9 mouse cellular contexts compared by ENCODE assay signal in genomic region chr2:119408278-119408677, GRCm38 (mm10). TPM values are rescaled to one million over a fixed set of nuclear protein-coding genes. Genes with fewer than 3 reads are reported as not detected.
DNase-seq lines count a peak whose midpoint lies in the region; ATAC-seq lines count a peak whose summit lies in the region.
"Had no signal": no experiment of that assay in that cellular context is flagged by ENCODE, and none has a peak within 500 bp of the region (broad histone marks: within the 10 kb centered on the region; RNA-seq: fewer than 3 reads in every experiment).

No protein-coding gene starts in this region.

- H3K9ac ChIP-seq in forebrain, embryonic 14.5 days (ENCODE audit: low read length), result no peak overlapping the region
- H3K9ac ChIP-seq in forebrain, embryonic 11.5 days (ENCODE audit: low read length), result no peak overlapping the region
- no peak overlapping the region for H3K9ac ChIP-seq in lung, embryonic 15.5 days

- H3K27me3 ChIP-seq in forebrain, embryonic 14.5 days (replicated peaks; ENCODE audit: control insufficient read depth, insufficient read depth, low read length), result no peaks in the 10 kb centered on the region
- no peaks in the 10 kb centered on the region for H3K27me3 ChIP-seq in forebrain, embryonic 11.5 days (ENCODE audit: control insufficient read depth, insufficient read depth, low read length)
- no peaks in the 10 kb centered on the region for H3K27me3 ChIP-seq in lung, embryonic 15.5 days

- H3K4me1 ChIP-seq in forebrain, embryonic 14.5 days (ENCODE audit: control insufficient read depth, insufficient read depth, low read length), result no peaks in the 10 kb centered on the region
- no peaks in the 10 kb centered on the region for H3K4me1 ChIP-seq in forebrain, embryonic 11.5 days (replicated peaks; ENCODE audit: control insufficient read depth, insufficient read depth, low read length)
- peaks cover 10% of the 10 kb centered on the region; the same call in 1 of the 2 replicates for H3K4me1 ChIP-seq in lung, embryonic 15.5 days

- peaks cover 52% of the 10 kb centered on the region for H3K36me3 ChIP-seq in forebrain, embryonic 14.5 days (ENCODE audit: control insufficient read depth, insufficient read depth, low read length)
- H3K36me3 ChIP-seq in forebrain, embryonic 11.5 days (ENCODE audit: control insufficient read depth, insufficient read depth, low read length), result peaks cover 2% of the 10 kb centered on the region
- H3K36me3 ChIP-seq in lung, embryonic 15.5 days, result peaks cover 45% of the 10 kb centered on the region

- ATAC-seq in forebrain, embryonic 14.5 days, result peak; percentile 42; the same call in 1 of the 2 replicates
- no peak for ATAC-seq in forebrain, embryonic 11.5 days (replicated peaks; ENCODE audit: low FRiP score)
- ATAC-seq in lung, embryonic 15.5 days (ENCODE audit: borderline replicate concordance, extremely low read depth, low FRiP score, low TSS enrichment), result peak; percentile 57

- WGBS in forebrain, embryonic 14.5 days, result 68% methylated on average over 8 of the region's 8 CpGs
- 84% methylated on average over 8 of the region's 8 CpGs for WGBS in forebrain, embryonic 11.5 days
- WGBS in lung, embryonic 15.5 days, result 46% methylated on average over 8 of the region's 8 CpGs

- peak overlapping the region; percentile 23; the same call in 1 of the 2 replicates for H3K27ac ChIP-seq in forebrain, embryonic 14.5 days (ENCODE audit: low read depth, low read length)
- H3K27ac ChIP-seq in forebrain, embryonic 11.5 days (ENCODE audit: low read depth, low read length), result no peak overlapping the region
- peak overlapping the region; percentile 69 for H3K27ac ChIP-seq in lung, embryonic 15.5 days

- intact Hi-C loops in heart, postnatal 14 days (cut with DNase I), result no loop called here

- peak; percentile 45 for DNase-seq in forebrain, embryonic 14.5 days (ENCODE audit: low spot score)
- DNase-seq in forebrain, embryonic 11.5 days (ENCODE audit: low spot score), result no peak
- peak; percentile 27 for DNase-seq in adrenal gland, postnatal 14 days
- DNase-seq in heart, postnatal 14 days, result peak; percentile 14 to 24
- no peak for DNase-seq in thymus, postnatal 4 days
- no peak for DNase-seq in right cerebral cortex, postnatal 10 days (ENCODE audit: low spot score in 2 of 2)
- DNase-seq in cerebellum, adult 11-12 months, result no peak

- no peak overlapping the region for H3K4me2 ChIP-seq in forebrain, embryonic 14.5 days (ENCODE audit: low read length)
- no peak overlapping the region for H3K4me2 ChIP-seq in forebrain, embryonic 11.5 days (ENCODE audit: low read depth, low read length, severe bottlenecking)
- H3K4me2 ChIP-seq in lung, embryonic 15.5 days, result no peak overlapping the region

- no peaks in the 10 kb centered on the region for H3K9me3 ChIP-seq in forebrain, embryonic 14.5 days (replicated peaks; ENCODE audit: control insufficient read depth, low read length)
- H3K9me3 ChIP-seq in forebrain, embryonic 11.5 days (ENCODE audit: control insufficient read depth, low read length), result no peaks in the 10 kb centered on the region
- no peaks in the 10 kb centered on the region for H3K9me3 ChIP-seq in lung, embryonic 15.5 days

- H3K4me3 ChIP-seq in forebrain, embryonic 14.5 days (ENCODE audit: low read depth, low read length), result no peak overlapping the region
- no peak overlapping the region for H3K4me3 ChIP-seq in forebrain, embryonic 11.5 days (ENCODE audit: low read depth, low read length)
- H3K4me3 ChIP-seq in lung, embryonic 15.5 days, result no peak overlapping the region
- H3K4me3 ChIP-seq: myocyte had no signal

RNA-seq across cellular contexts. Expression of gene Chac1, which starts 57.2 kb away (rescaled TPM):
- polyA plus RNA-seq in forebrain, embryonic 14.5 days (2014; fragmentation: Nextera tagmentation; extraction: Ambion mirVana), result 3.5 and 3.8 TPM in 2 replicates
- 0.90 and 2.0 TPM in 2 replicates for polyA plus RNA-seq in forebrain, embryonic 11.5 days (2014; fragmentation: Nextera tagmentation; extraction: Ambion mirVana)
- total RNA-seq in adrenal gland, postnatal 14 days (2021), result 3.7 and 6.2 TPM in 2 replicates
- total RNA-seq in heart, postnatal 14 days (2021), result 10 to 100 TPM; 12.8 to 13.0 TPM
- 0.59 and 1.1 TPM in 2 replicates for polyA plus RNA-seq in lung, embryonic 15.5 days (2015; fragmentation: Nextera tagmentation; extraction: Ambion mirVana)

Comparison
In these comparisons a context has a peak if more than half of its experiments do, and no peak if none do; other contexts are left out.
1. DNase-seq: peak in forebrain, embryonic 14.5 days (single experiment), adrenal gland, postnatal 14 days (single experiment) and heart, postnatal 14 days (2 of 2); none in forebrain, embryonic 11.5 days (single experiment), thymus, postnatal 4 days (single experiment), right cerebral cortex, postnatal 10 days (0 of 2) and cerebellum, adult 11-12 months (single experiment).